Mouse (Mus musculus) hindbrain, embryonic 14.5 days (tissue): Measurements from ENCODE around the gene Kpna4. TPM values are rescaled to one million over a fixed set of nuclear protein-coding genes. Genes with fewer than 3 reads are reported as not detected.
"Not testable (repeated sequence)": the region's sequence is repeated elsewhere in the genome, so short reads cannot be mapped to it uniquely, and the experiment has no call there.

Experiments used
- ATAC-seq: fragments of 200-750 bp; cut with Nextera tagmentation; 2 replicates; pipeline ENCODE4 v1.8.0; 2017; ENCODE audit warnings: moderate number of reproducible peaks, mild to moderate bottlenecking, moderate TSS enrichment, moderate library complexity; ENCODE audit not compliant: low FRiP score
- DNase-seq: peaks from one replicate; pipeline ENCODE4 v3.0.0-alpha.2; 2015; ENCODE audit warnings: low spot score
- H3K27ac ChIP-seq: fragments of 300-500 bp; sonication (generic); 2 replicates; pipeline ENCODE4 v1.5.1; 2014; ENCODE audit warnings: mild to moderate bottlenecking, moderate library complexity
- H3K27me3 ChIP-seq: fragments of 300-500 bp; sonication (generic); 2 replicates; pipeline ENCODE4 v1.6.1; 2014; ENCODE audit warnings: mild to moderate bottlenecking, low read length, mixed read lengths; ENCODE audit not compliant: control insufficient read depth, insufficient read depth
- H3K36me3 ChIP-seq: fragments of 300-500 bp; sonication (generic); replicated peaks from 2 replicates; pipeline ENCODE4 v1.6.1; 2014; ENCODE audit not compliant: control insufficient read depth, insufficient read depth
- H3K4me1 ChIP-seq: fragments of 300-500 bp; sonication (generic); replicated peaks from 2 replicates; pipeline ENCODE4 v1.6.1; 2014; ENCODE audit warnings: antibody characterized with exemption, low read length, mixed read lengths; ENCODE audit not compliant: control insufficient read depth, insufficient read depth
- H3K4me2 ChIP-seq: fragments of 300-500 bp; sonication (generic); replicated peaks from 2 replicates; pipeline ENCODE4 v1.6.1; 2014; ENCODE audit warnings: mild to moderate bottlenecking, moderate library complexity
- H3K4me3 ChIP-seq: fragments of 300-500 bp; sonication (generic); replicated peaks from 2 replicates; pipeline ENCODE4 v1.5.1; 2014; ENCODE audit warnings: mild to moderate bottlenecking, low read length
- H3K9ac ChIP-seq: fragments of 300-500 bp; sonication (generic); 2 replicates; pipeline ENCODE4 v1.6.1; 2014
- H3K9me3 ChIP-seq: fragments of 300-500 bp; sonication (generic); 2 replicates; pipeline ENCODE4 v1.6.1; 2016; ENCODE audit warnings: low read length; ENCODE audit not compliant: control insufficient read depth
- WGBS: fragments of 180-500 bp; shearing (Covaris S2); extraction: QIAGEN DNeasy Blood & Tissue Kit; methylation state at CpG from one replicate; pipeline ENCODE4 v1.1.7; 2014; 5-methylcytosine and 5-hydroxymethylcytosine counted together
- polyA plus RNA-seq: library from polyadenylated mRNA; unstranded; fragments of >200 nt; fragmentation: Nextera tagmentation; extraction: Ambion mirVana; gene quantifications from 2 replicates; pipeline ENCODE4 v1.2.1, GENCODE M21; 2014

The Kpna4 gene
- polyA plus RNA-seq, 1 experiment from 2014 or later = 40.9 TPM

DNA sequence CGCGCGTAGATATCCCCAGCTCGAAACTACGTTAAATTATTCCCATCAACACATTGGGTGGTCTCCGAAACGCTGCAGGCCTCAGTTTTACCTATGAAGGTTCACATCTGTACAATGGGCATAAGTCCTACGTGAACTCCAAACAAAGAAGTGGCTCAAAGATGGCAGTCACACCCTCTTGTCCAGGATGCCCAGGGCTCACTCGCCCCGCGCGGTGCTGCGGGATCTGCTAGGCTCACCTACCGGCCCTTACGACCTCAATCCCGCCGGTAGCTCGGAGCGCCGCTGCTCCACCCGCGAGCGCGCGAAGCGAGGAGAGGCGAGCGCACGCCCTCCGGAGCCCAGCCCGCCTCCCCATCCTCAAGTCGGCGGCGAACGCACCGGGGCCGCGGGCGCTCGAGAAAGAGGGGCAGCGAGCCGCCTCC, 82.7 kb downstream of the Kpna4 start:
- Histone ChIP-seq H3K27ac (peak overlapping the region; percentile 91), H3K27me3 (no peaks in the 10 kb centered on the region), H3K36me3 (peaks cover 16% of the 10 kb centered on the region; the same call in 1 of the 2 replicates), H3K4me1 (peaks cover 20% of the 10 kb centered on the region; the same call in 1 of the 2 replicates), H3K9ac (peak overlapping the region; percentile 78), H3K4me3 (peak overlapping the region; percentile 64), H3K9me3 (no peaks in the 10 kb centered on the region), H3K4me2 (peak overlapping the region; percentile 87)
- DNase-seq (peak; percentile 40), ATAC-seq (peak; percentile 71)
- under 1% methylated on average over 41 of the region's 42 CpGs for WGBS

DNA sequence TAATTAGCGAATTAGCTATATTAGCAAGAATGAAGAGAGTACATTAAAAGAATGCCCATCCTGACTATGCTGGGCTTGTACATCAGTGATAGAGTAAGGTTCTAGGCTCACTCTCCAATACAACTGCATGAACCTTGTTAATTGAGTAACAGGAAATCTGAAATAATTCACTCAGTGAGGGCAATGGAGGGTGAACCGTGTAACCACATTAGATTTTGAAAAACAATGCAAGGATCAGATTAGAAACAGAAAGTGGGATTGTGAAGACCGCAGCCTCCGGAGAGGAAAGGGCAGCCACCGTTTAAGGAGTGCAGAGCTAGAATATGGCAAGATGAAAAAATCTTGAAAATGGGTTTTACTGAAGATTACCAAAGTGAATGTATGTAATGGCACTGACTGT, 85.6 kb downstream of the Kpna4 start:
- Histone ChIP-seq H3K36me3 (peaks cover 32% of the 10 kb centered on the region; the same call in 1 of the 2 replicates), H3K9ac (no peak overlapping the region), H3K4me3 (no peak overlapping the region), H3K27me3 (no peaks in the 10 kb centered on the region), H3K9me3 (no peaks in the 10 kb centered on the region), H3K27ac (no peak overlapping the region), H3K4me2 (no peak overlapping the region), H3K4me1 (peaks cover 20% of the 10 kb centered on the region; the same call in 1 of the 2 replicates)
- no peak for DNase-seq
- no peak for ATAC-seq
- WGBS = 66% methylated on average over 5 of the region's 5 CpGs

DNA sequence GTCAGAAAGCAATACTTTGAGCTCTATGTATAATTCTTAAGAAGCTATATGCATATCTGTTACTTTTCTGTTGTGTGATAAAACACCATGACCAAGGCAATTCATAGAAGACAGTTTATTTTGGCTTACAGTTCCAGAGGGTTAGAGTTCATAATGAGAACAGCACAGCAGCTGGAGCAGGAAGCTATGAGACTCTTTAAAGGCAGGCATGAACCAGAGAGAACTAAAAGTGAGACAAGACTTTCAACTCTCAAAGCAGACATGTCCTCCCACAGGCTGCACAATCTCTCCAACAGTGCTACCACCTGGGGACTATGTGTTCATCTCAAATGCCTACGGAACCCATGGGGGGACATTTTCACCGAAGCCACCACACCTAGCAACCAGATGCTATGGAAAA, 86.8 kb downstream of the Kpna4 start:
- Histone ChIP-seq H3K4me1 (peaks cover 20% of the 10 kb centered on the region; the same call in 1 of the 2 replicates), H3K4me2 (no peak overlapping the region), H3K9ac (no peak overlapping the region), H3K4me3 (no peak overlapping the region), H3K27me3 (no peaks in the 10 kb centered on the region), H3K27ac (no peak overlapping the region), H3K36me3 (peaks cover 42% of the 10 kb centered on the region), H3K9me3 (no peaks in the 10 kb centered on the region)
- DNase-seq (no peak), ATAC-seq (no peak)
- whole genome bisulfite sequencing = 82% methylated on average over 2 of the region's 2 CpGs

DNA sequence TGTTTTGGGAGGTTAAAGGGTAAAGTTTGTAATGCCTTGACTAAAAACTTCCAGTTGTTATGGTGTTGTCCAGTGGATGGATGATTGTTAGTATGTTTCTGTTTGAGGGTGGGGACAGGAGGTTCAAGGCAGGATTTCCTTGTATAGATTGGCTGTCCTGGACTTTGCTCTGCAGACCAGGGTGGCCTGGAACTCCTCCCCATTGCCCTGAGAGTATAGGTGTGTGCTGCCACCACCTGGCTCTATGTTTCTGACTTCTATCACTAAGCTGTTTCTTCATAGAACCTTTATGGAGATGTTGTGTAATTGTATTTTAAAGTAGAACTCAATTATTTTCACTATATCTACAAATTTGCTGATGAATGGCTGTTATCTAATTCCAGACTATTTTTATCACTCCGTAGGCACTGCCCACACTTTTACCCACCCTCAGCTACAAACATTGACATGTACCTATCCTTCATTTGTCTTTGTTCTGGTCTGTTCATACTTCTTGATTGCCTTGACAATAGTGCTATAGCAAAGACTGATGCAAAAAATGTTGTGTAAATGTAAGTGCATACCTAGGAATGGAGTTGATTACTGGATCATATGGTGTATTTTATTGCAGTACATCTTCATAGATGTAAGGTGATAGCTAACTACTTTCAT, 100.7 kb downstream of the Kpna4 start:
- Histone ChIP-seq H3K9ac (no peak overlapping the region), H3K4me3 (no peak overlapping the region), H3K27ac (no peak overlapping the region), H3K36me3 (peaks cover 27% of the 10 kb centered on the region), H3K9me3 (no peaks in the 10 kb centered on the region), H3K4me2 (no peak overlapping the region), H3K4me1 (no peaks in the 10 kb centered on the region), H3K27me3 (no peaks in the 10 kb centered on the region)
- DNase-seq (no peak), ATAC-seq (no peak)
- WGBS = 94% methylated on average over 1 of the region's 1 CpGs

DNA sequence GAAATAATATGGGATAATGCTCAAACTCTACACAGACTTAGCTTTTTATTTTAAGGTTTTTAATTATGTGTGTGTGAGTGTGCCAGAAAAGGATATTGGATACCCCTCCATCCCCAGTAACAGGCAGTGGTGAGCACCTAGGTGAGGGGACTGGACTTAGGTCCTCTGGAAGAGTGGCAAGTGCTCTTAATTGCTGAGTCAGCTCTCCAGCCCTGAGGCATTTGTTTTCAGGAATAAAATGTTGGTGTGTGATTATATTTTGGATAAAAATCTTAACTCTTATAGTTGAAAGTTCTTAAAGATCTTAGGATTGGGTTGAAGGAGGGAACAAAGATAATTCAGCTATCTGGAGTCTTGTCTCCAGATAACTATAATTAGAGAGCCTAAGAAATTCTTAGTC, 106.1 kb downstream of the Kpna4 start:
- Histone ChIP-seq H3K9me3 (no peaks in the 10 kb centered on the region), H3K4me3 (no peak overlapping the region), H3K27me3 (no peaks in the 10 kb centered on the region)

DNA sequence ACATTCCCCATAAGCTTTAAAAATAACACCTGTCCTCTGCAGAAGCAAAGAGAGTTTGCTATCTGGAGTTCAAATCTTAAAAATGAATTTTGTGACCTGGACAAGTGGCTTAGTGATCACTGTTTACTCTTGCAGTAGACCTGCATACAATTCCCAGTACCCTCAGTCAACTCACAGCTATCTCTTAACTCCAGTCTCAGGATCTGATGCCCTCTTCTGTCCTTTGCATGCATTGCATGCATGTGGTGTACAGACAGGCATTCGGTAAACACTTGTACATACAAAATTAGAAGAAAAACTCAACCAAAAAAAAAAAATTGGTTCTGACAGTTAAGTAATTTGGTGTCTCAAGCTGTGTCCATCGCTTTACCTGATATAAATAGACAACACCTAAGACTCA, 106.6 kb downstream of the Kpna4 start:
- Histone ChIP-seq H3K36me3 (peaks cover 37% of the 10 kb centered on the region), H3K9me3 (no peaks in the 10 kb centered on the region), H3K4me2 (no peak overlapping the region), H3K4me1 (no peaks in the 10 kb centered on the region), H3K9ac (no peak overlapping the region), H3K27ac (no peak overlapping the region), H3K4me3 (no peak overlapping the region), H3K27me3 (no peaks in the 10 kb centered on the region)
- DNase-seq (no peak), ATAC-seq (no peak)
- 98% methylated on average over 2 of the region's 2 CpGs for WGBS

More for the DNA sequence above, 106.1 kb downstream of the Kpna4 start:
- DNase-seq (no peak), ATAC-seq (no peak)
- Histone ChIP-seq H3K9ac (no peak overlapping the region), H3K36me3 (peaks cover 37% of the 10 kb centered on the region), H3K27ac (no peak overlapping the region), H3K4me2 (no peak overlapping the region), H3K4me1 (no peaks in the 10 kb centered on the region)

DNA sequence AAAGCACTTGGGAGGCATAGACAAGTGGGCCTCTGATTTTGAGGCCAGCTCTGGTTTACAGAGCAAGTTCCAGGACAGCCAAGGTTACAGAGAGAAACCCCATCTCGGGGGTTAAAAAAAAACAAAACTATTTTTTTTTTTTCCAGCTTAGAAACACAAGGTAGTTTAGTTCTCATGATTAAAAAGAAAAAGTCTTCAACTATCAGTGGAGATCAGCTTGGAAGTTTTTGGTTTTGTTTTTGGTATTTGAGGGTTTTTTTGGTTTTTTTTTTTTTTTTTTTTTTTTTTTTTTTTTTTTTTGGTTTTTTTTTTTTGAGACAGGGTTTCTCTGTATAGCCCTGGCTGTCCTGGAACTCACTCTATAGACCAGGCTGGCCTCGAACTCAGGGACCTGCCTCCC, 108.3 kb downstream of the Kpna4 start:
- not testable (repeated sequence) for H3K27me3 ChIP-seq, ATAC-seq, H3K27ac ChIP-seq, H3K9ac ChIP-seq, H3K4me1 ChIP-seq, H3K4me3 ChIP-seq, DNase-seq, H3K4me2 ChIP-seq, H3K9me3 ChIP-seq
- WGBS = 96% methylated on average over 2 of the region's 2 CpGs
- peaks cover 27% of the 10 kb centered on the region for H3K36me3 ChIP-seq

DNA sequence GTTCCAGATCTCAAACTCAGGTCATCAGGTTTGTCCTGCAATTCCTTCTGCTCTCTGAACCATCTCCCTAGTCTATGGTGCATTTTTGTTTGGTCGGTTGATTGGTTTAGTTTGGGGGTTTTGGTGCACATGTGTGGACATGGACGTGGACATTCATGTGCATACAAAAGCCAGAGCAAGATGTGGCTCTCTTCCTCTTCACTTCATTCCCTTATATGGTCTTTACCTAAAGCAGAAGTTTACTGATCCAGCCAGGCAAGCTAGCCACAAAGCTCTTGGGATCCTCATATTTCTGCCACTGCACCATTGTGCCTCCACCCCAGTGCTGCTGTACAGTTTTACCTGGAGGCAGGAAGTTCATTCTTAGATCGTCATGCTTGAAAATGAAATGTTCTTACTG, 109.7 kb downstream of the Kpna4 start:
- no peaks in the 10 kb centered on the region for H3K4me1 ChIP-seq

More for the DNA sequence above, 109.7 kb downstream of the Kpna4 start:
- WGBS = 90% methylated on average over 3 of the region's 3 CpGs
- ATAC-seq = no peak
- Histone ChIP-seq H3K9me3 (no peaks in the 10 kb centered on the region), H3K4me2 (no peak overlapping the region), H3K4me3 (no peak overlapping the region), H3K36me3 (peaks cover 26% of the 10 kb centered on the region), H3K27ac (no peak overlapping the region), H3K9ac (no peak overlapping the region), H3K27me3 (no peaks in the 10 kb centered on the region)
- DNase-seq = no peak
